Mouse (Mus musculus) small intestine, adult 2 months (tissue): ENCODE results near the gene Ptch1. TPM values are rescaled to one million over a fixed set of nuclear protein-coding genes. Genes with fewer than 3 reads are reported as not detected.

Experiments used
- H3K27ac ChIP-seq: fragments of 200-500 bp; 2 replicates; pipeline ENCODE4 v1.5.1; 2012; ENCODE audit warnings: low read depth, low read length, control low read depth, inconsistent platforms; ENCODE audit not compliant: insufficient read depth
- H3K27me3 ChIP-seq: fragments of 200-500 bp; 2 replicates; pipeline ENCODE4 v1.6.1; 2012; ENCODE audit warnings: mild to moderate bottlenecking, moderate library complexity, low read length, inconsistent platforms; ENCODE audit not compliant: control insufficient read depth, insufficient read depth
- H3K36me3 ChIP-seq: fragments of 200-500 bp; 2 replicates; pipeline ENCODE4 v1.6.1; 2012; ENCODE audit warnings: mild to moderate bottlenecking, low read length, control low read depth, inconsistent platforms; ENCODE audit not compliant: control insufficient read depth, insufficient read depth
- H3K4me1 ChIP-seq: fragments of 200-500 bp; 2 replicates; pipeline ENCODE4 v1.6.1; 2012; ENCODE audit warnings: low read length, inconsistent platforms, mixed read lengths; ENCODE audit not compliant: control insufficient read depth, insufficient read depth, insufficient read length
- H3K4me3 ChIP-seq: fragments of 200-500 bp; 2 replicates; pipeline ENCODE4 v1.5.1; 2012; ENCODE audit warnings: low read depth, mild to moderate bottlenecking, control low read depth, inconsistent platforms, low read length, moderate library complexity
- CTCF ChIP-seq: fragments of 200-500 bp; IDR thresholded peaks from 2 replicates; pipeline ENCODE4 v1.5.1; 2012; ENCODE audit warnings: low read depth, mild to moderate bottlenecking, control low read depth, inconsistent platforms, low read length, moderate library complexity, mixed read lengths; ENCODE audit not compliant: insufficient replicate concordance, insufficient read length; ENCODE audit errors: extremely low read depth
- POLR2A ChIP-seq: fragments of 200-500 bp; IDR thresholded peaks from 2 replicates; pipeline ENCODE4 v1.6.1; 2012; ENCODE audit warnings: low read depth, mild to moderate bottlenecking, control low read depth, inconsistent platforms, low read length, moderate library complexity
- WGBS: fragments of 180-500 bp; shearing (Covaris S2); methylation state at CpG from one replicate; pipeline ENCODE4 v1.1.7; 2018; 5-methylcytosine and 5-hydroxymethylcytosine counted together
- polyA plus RNA-seq: library from polyadenylated mRNA; depleted of rRNA; stranded (reverse); fragments of >200 nt; gene quantifications from 2 replicates; pipeline ENCODE4 v1.2.3, GENCODE M21; 2012

Gene Ptch1
- polyA plus RNA-seq, 1 experiment = 20.5 TPM

DNA sequence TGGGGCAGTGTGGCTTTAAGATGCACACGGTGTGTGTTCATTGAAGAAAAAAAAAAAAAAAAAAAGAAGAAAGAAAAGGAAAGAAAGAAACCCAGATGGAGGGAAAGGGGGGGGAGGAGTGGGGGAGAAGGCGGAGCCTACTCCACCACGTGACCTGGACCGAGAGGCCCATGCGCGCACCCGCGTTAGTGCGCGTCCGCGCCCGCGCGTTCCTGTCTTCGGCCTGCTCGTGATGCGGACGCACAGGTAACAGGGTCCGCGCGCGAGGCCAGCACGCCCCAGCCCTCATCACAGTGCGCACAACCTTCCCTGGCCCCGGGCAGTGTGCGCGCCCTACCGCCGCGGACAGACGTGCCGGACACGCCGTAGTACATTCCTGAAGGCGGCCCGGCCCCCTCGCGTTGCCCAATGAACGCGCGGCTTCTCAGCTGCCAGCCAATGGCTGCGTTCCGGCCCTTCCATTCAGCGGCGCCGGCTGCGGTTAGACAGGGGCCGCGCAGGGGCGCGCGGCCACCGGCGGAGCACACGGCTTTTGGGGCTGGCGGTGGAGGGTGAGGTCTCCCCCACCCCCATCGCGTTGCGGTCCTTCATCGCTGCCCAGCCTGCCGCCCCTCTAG is 5.6 kb downstream of the Ptch1 start:
- no peak for TF ChIP-seq CTCF
- TF ChIP-seq POLR2A = peak; percentile 41; the same call in 1 of the 2 replicates
- no peaks in the 10 kb centered on the region for H3K36me3 ChIP-seq
- under 1% methylated on average over 62 of the region's 62 CpGs for WGBS

DNA sequence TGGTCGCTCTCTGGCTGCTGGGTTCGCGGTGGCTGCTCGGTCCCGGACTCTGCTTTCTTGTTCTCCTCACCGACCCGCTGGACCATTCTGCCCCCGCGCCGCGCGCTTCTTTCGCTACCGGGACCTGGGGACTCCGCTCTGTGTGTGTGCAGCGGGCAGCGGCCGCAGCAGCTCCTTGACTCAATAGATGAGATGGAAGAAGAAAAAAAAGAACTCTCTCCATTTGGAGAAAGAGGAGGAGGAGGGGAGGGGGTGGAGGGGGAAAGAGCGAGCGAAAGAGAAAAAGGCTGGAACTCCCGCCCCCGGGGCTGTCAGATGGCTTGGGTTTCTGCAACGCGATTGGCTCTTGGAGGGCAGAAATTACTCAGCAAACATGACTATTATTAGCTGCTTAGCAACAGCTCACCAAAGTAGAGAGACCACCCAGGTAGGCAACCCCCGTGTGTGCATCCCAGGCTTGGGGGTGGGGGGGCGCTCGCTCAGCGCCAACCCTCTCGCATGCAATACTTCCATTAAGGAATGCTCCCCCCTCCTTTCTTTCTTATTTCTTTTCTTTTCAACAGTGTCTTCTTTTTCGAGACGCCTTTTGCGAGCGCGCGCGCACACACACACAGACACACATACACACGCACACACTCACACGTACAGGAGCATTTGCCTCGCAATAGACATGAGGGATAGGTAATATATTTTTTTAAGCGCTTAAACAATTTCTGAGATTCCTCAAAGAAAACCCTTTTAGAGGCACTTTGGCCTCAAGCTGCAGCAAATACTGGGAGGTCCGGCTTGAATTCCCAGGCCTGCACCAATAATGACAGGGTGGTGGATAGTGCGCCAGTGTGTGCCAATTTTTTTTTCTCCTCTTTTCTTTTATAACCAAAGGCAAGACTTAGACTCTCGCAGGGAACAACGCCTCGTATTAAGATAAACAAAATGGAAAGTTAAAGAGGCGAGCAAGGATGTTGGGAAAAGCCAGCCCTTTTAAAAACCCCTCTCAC is 7.1 kb downstream of the Ptch1 start:
- peak overlapping the region; percentile 96 for H3K4me3 ChIP-seq
- no peaks in the 10 kb centered on the region for H3K27me3 ChIP-seq
- peaks cover 2% of the 10 kb centered on the region; the same call in 1 of the 2 replicates for H3K4me1 ChIP-seq
- H3K27ac ChIP-seq = peak overlapping the region; percentile 73
- no peaks in the 10 kb centered on the region for H3K36me3 ChIP-seq
- TF ChIP-seq POLR2A = peak; percentile 40; the same call in 1 of the 2 replicates
- no peak for TF ChIP-seq CTCF
- WGBS = under 1% methylated on average over 46 of the region's 46 CpGs

More for the DNA sequence above, 5.6 kb downstream of the Ptch1 start:
- Histone ChIP-seq H3K27ac (peak overlapping the region; percentile 68), H3K4me1 (peaks cover 4% of the 10 kb centered on the region; the same call in 1 of the 2 replicates), H3K4me3 (peak overlapping the region; percentile 93), H3K27me3 (peaks cover 14% of the 10 kb centered on the region)

DNA sequence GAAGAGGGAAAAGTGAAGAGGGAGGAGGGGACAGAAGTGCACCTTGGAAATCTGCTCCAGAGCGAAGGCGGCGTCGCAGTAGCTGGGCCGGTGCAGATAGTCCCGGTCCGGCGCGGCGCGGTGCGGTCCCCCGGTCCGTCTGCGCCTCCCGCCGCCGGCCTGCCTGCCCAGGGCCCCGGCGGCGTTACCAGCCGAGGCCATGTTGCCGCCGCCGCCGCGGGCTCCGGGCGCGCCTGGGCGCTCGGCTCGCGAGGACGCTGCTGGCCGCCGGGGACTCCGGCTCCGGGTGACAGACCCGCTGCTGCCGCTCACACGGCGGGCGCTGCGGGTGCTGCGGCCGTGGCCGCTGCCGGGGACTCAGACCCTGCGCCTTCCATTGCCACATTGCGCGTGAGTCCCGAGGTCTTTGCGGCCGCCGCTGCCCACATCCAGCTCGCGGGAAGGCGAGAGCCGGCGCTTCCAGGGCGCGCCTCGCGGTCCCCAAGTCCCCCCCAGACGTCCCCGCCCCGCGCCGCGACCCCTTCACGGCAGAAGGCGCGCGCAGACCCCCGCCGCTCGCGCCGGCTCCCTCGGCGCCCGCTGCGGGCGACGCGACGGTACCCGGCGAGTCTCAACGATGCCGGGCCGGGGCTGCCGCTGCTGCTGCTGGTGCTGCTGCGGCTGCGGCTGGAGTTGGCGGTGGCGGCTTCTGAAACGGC is 7.9 kb downstream of the Ptch1 start:
- no peaks in the 10 kb centered on the region for H3K27me3 ChIP-seq
- peaks cover 2% of the 10 kb centered on the region; the same call in 1 of the 2 replicates for H3K4me1 ChIP-seq
- peak overlapping the region; percentile 92 for H3K27ac ChIP-seq
- no peak for TF ChIP-seq CTCF
- TF ChIP-seq POLR2A = no peak; the same call in 1 of the 2 replicates
- H3K36me3 ChIP-seq = no peaks in the 10 kb centered on the region
- H3K4me3 ChIP-seq = peak overlapping the region; percentile 96
- WGBS = under 1% methylated on average over 99 of the region's 99 CpGs

DNA sequence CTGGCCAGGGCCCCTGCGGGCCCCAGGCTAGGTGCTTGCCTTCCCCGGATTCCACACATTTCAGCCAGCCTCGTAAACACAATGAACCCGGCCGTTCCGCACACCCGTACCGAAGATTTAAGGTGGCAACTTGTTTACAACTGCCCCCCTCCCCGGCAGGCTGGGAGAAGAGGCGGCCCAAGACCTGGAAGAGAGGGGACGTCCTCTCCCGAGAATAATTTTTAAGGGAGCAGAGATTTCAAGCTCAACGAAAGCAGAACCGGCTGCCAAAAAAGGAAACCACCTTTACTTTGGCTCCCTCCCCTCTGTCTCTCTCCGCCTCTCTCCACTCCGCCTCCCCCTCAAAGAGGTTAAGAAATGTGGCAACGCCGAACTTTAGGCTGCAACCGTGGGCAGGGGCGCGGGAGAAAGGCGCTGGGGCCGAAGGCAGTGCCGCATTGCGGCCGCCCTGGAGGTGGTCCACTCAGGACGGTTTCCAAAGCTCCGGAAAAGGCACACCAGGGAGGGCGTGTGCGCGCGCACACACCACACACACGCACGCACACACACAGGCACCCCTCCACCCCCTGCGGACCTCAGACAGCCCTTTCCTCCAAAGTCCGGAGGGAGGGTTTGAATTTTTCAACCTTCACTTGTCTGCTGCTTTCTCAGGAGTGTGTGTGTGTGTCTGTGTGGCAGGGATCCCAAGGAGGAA is 8.6 kb downstream of the Ptch1 start:
- Histone ChIP-seq H3K27me3 (no peaks in the 10 kb centered on the region), H3K36me3 (no peaks in the 10 kb centered on the region; the same call in 1 of the 2 replicates), H3K27ac (peak overlapping the region; percentile 92), H3K4me3 (peak overlapping the region; percentile 96), H3K4me1 (peaks cover 2% of the 10 kb centered on the region; the same call in 1 of the 2 replicates)
- TF ChIP-seq CTCF (no peak), POLR2A (no peak; the same call in 1 of the 2 replicates)
- WGBS = under 1% methylated on average over 36 of the region's 36 CpGs

DNA sequence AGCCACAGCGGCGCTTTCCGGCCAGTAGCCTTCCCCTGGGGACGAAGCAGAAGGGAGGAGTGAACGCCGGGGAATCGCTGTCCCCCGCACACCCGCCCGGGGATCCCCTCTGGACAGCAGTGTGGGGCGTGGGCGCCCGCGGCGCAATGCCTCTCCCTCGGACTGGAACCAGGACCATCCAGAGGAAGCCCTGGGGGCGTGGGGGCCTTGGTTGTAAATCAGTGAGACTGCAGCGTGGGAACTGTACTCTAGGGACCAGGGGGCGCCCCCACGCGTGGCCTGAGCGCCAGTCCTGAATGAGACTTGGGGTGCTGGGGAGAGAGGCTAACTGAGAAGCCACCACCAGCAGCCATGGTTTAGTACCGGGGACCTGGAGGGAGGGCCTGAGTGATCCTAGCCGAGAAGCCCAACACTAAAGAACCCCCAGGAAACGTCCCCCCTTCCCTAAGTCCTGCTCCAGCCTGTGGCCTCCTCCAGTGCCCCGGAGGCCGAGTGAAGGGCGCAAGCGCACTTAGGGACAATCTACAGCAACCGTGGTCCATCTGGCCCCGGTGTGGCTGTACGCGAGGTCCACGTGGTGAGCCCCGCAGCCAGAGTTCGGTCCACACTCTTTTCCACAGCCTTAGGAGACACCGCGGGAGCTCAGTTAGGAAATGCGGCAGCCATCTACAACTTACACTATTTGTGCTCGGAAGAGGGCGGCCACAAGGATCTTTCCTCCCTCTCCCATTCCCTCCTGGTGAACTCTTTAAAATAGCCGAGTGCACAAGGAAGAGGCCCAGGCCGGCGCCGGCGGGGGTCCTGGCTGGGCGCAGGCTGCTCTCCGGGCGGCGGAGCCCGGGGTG is 9.4 kb downstream of the Ptch1 start:
- no peaks in the 10 kb centered on the region for H3K27me3 ChIP-seq
- under 1% methylated on average over 51 of the region's 51 CpGs for WGBS
- peak overlapping the region; percentile 92 for H3K27ac ChIP-seq
- peak overlapping the region; percentile 96 for H3K4me3 ChIP-seq
- no peaks in the 10 kb centered on the region; the same call in 1 of the 2 replicates for H3K36me3 ChIP-seq
- H3K4me1 ChIP-seq = peaks cover 3% of the 10 kb centered on the region; the same call in 1 of the 2 replicates
- no peak for TF ChIP-seq CTCF
- TF ChIP-seq POLR2A = no peak
